Mouse (Mus musculus): ENCODE measurements around the gene Olfr975. TPM values are rescaled to one million over a fixed set of nuclear protein-coding genes. Genes with fewer than 3 reads are reported as not detected.
"Not testable (repeated sequence)": the region's sequence is repeated elsewhere in the genome, so short reads cannot be mapped to it uniquely, and the experiment has no call there.

Olfr975 gene
- total RNA-seq (2021) = not detected
- long read RNA-seq = 0 reads

DNA sequence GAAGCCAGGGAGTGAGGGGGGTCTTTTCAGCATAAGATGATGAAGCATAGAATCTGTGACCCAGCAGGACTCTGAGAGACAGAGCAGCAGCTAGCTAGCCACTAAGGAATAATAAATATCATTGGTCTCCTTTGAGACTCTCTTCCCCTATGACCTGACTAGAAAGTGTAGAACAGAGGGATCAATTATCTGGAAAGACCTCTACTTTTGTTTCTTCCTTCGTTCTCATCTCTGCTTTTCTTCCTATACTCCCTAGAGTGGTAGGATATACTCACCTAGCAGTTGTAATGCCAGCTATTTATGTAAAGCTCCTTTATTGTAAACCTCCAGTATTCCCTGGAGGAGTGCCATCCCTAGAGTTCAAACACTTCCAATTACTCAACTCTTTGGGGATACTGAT lies at the start of gene Olfr975:
Gene Olfr975 (minus strand): TSS at position 101 of the 400 bp plus-strand sequence.
- DNase-seq (ENCODE audit: low spot score in 2 of 2) = no peak

DNA sequence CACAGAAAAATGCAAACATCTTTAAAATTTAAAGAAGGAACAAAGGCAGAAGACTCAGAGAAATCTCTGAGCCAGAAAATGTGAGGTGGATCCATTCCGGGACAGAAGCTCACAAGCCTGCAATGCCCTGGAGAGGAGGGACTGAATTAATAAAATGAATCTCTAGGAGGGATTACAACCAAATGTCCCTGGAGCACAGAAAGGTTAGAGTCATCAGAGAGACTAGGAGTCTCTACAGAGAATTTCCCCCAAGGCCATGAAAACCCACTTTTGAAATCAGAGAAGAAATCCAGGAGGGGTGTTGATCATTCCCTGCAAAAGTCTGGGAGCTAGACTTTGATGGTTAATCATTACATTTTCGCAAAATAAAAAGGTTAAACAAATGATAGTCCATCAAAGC lies 40.0 kb upstream of the Olfr975 start, which contains the start of gene Olfr978:
Gene Olfr978 (plus strand): TSS at position 301 of the 400 bp plus-strand sequence.
- DNase-seq (ENCODE audit: low spot score in 2 of 2) = no peak

DNA sequence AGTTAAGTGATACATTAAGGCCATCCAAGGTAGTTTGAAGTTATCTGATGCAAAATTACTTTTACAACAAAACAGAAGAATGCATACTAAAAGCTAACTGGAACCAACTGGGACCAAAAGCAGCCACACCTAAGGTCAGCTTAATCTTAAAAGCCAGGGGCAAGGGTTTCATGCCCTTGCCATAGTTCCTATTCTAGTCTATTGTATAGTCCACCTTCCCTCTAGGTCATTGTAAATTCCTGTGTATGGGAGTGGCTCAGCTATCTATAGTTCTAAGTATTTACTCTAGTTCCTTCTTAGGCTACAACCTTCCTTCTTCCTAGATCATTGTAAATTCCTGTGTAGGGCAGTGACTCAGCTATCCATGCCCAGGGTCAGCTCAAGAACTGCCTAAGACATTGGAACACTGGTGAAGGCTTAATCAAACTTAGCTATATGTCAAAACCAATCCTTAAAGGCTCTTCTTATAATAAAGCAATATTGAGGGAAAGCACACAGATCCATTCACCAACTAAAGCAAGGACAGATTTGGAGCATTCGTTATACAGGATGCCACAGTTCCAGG lies 24.8 kb upstream of the Olfr975 start:
- DNase-seq (ENCODE audit: low spot score in 2 of 2) = not testable (repeated sequence)

DNA sequence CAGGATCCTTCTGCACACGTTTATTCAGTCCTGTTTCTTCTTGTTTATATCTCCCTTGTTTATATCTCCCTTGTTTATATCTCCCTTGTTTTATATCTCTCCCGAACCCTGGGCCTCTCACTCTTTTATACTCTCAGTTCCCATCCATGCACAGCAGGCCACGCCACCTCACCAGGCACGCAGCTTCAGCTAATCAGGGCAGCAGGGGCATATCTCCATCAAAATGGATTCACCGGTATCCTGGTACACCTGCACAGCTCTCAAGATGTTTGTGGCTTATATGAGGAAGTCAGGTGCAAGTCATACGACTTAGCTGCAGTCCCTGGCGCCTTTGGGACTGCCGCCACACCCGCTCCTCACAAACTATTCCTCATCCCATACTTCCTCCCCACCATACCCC lies 9.2 kb upstream of the Olfr975 start, which contains the start of gene Olfr976:
Gene Olfr976 (minus strand): TSS at position 101 of the 400 bp plus-strand sequence.
- DNase-seq (ENCODE audit: low spot score in 2 of 2) = not testable (repeated sequence)

DNA sequence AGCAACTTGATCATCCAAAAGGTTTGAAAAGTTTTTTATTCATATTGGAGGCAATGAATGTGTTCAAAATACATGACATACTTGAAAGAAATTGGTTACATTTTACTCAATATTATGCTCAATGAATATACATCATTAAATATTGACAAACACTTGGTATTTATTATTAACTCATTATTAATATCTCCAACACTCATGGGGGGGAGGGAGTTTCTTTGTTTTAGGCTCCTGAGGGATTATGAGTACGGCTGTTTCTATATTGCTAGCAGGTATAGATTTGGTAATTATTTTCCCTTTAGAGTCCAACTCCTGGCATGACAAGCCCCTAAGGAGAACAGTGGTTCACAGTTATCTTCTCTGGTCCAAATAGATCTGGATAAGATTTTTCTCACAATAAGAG lies 14.6 kb downstream of the Olfr975 start, which contains the start of gene Olfr974:
Gene Olfr974 (plus strand): TSS at position 301 of the 400 bp plus-strand sequence.
- no peak for DNase-seq (ENCODE audit: low spot score in 2 of 2)

DNA sequence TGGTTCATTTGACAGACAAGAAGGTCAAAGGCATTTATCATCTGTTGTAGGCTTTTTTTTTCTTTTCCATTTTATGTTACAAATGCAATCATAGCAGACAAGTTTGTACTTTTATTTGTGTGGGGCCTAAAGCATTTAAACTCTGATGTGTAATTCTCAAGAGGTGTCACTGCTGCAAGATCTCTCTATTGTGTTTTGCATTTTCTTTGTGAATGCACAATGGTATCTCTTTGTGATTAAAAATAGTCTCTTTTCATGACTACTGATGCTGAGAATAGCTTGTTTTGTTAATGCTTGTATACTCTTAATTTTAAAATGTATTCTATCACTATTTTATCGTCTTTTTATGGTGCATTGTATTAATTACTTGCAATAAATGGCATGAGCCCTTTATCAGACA lies 23.0 kb downstream of the Olfr975 start:
- DNase-seq (ENCODE audit: low spot score in 2 of 2) = not testable (repeated sequence)

DNA sequence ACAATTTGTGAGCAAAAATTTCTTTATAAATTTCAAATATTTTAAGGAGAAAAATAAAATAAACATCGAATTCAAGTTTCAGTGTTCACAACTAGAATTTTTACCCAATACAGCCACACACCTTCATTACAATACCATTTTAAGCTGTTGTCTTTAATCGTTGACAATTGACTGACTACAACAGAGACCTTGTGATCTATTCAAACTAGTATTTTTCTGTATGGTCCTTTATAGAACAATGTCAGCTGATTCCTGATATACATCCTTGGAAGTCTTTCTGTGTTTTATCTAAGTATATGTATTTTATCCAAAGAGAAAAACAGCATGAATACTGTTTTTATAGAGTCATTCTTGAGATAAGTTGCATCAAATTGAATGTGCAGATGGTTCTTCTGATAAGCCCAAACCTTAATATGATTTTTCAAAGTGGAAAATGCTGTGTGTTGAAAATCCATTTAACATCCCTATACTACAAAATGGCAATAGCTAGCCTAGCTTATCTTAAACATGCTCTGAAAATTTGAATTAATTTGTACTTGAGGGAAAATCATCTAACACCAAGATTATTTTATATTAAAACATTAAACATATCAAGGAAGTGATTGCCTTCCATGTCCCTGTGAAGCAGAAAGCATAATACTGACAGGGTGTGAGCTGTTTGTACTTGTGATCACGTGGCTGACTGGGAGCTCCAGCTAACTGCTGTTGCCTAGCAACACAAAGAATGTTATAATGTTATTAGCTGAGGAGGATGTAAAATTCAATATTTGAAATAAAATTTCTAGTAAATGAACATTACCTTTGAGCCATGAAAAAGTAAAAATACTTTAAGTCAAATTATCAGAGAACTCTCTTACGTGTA lies 23.6 kb downstream of the Olfr975 start:
- DNase-seq (ENCODE audit: low spot score in 2 of 2) = not testable (repeated sequence)

DNA sequence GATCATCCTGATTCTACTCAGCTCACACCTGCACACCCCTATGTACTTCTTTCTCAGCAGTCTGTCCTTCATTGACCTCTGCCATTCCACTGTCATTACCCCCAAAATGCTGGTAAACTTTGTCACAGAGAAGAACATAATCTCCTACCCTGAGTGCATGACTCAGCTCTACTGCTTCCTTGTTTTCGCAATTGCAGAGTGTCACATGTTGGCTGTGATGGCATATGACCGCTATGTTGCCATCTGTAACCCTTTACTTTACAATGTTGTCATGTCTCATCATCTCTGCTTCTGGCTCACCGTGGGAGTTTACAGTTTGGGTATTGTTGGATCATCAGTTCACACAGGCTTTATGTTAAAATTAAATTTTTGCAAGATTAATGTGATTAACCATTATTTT lies 41.9 kb downstream of the Olfr975 start:
- no peak for DNase-seq (ENCODE audit: low spot score in 2 of 2)

DNA sequence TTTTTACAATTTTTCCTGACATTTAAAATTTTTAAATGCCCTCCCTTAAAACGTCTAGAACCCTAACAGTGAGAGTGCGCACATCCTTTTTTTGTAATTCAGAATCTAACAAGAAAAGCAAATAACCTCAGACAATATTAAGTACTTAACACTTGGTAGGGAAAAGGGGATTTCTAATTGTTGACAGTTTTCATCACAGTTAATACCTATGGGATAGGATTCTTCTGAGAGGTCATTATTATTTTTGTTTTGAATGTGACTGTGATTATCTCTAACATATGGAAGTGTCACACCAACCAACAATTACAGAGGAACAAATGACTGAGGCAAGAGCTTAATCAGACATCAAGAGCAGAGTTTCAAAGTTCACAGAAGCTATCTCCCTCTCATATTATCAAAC lies 44.8 kb downstream of the Olfr975 start, which contains the start of gene Olfr229:
Gene Olfr229 (plus strand): TSS at position 301 of the 400 bp plus-strand sequence.
- no peak for DNase-seq (ENCODE audit: low spot score in 2 of 2)

DNA sequence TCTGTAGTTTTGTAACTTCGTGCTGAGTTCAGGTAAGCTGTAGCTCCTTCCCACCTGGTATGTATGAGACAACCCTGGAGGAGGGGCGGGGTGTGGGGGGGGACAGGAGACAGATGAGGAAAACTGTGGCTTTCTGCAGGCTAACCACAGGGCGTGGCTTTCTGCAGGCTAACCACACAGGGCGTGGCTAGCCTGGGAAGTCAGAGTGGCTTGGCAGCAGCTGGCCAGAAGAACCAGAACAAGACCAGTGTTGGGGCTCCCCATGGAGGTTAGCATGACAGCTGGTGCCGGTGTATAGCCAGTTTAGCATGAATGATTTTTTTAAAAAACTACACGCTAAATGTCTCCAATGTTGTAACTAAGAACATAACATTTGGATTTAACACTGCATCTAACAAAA lies 46.7 kb downstream of the Olfr975 start:
- no peak for DNase-seq (ENCODE audit: low spot score in 2 of 2)

Other genes starting within 250 kb of the Olfr975 start
- not detected for gene Olfr149, start 244.9 kb downstream of the Olfr975 start, total RNA-seq (2021)
- not detected for gene Olfr965, start 240.7 kb downstream of the Olfr975 start, total RNA-seq (2021)
- not detected for gene Olfr150, start 221.1 kb downstream of the Olfr975 start, total RNA-seq (2021)
- not detected for gene Olfr967, start 205.8 kb downstream of the Olfr975 start, total RNA-seq (2021)
- gene Olfr968, start 168.8 kb downstream of the Olfr975 start, total RNA-seq (2021) = not detected
- not detected for gene Olfr969, start 161.1 kb downstream of the Olfr975 start, total RNA-seq (2021)
- not detected for gene Olfr970, start 143.2 kb downstream of the Olfr975 start, total RNA-seq (2021)
- not detected for gene Olfr971, start 115.2 kb downstream of the Olfr975 start, total RNA-seq (2021)
- not detected for gene Olfr972, start 85.6 kb downstream of the Olfr975 start, total RNA-seq (2021)
- not detected for gene Olfr229, start 44.7 kb downstream of the Olfr975 start, total RNA-seq (2021)
- not detected for gene Olfr974, start 14.5 kb downstream of the Olfr975 start, total RNA-seq (2021)
- gene Olfr976, start 9.1 kb upstream of the Olfr975 start, total RNA-seq (2021) = not detected
- gene Olfr978, start 40.1 kb upstream of the Olfr975 start, total RNA-seq (2021) = not detected
- gene Olfr979, start 51.4 kb upstream of the Olfr975 start, total RNA-seq (2021) = not detected
- not detected for gene Olfr980, start 57.5 kb upstream of the Olfr975 start, total RNA-seq (2021)
- not detected for gene Olfr981, start 69.4 kb upstream of the Olfr975 start, total RNA-seq (2021)
- not detected for gene Olfr982, start 121.8 kb upstream of the Olfr975 start, total RNA-seq (2021)
- not detected for gene Olfr983, start 141.5 kb upstream of the Olfr975 start, total RNA-seq (2021)
- gene Olfr984, start 162.2 kb upstream of the Olfr975 start, total RNA-seq (2021) = under 1 TPM in 1 of 2 experiments, not detected in 1; 0.07 TPM
- gene Olfr985, start 178.1 kb upstream of the Olfr975 start, total RNA-seq (2021) = not detected
- not detected for gene Tmem225, start 196.1 kb upstream of the Olfr975 start, total RNA-seq (2021)
- gene Olfr986, start 228.9 kb upstream of the Olfr975 start, total RNA-seq (2021) = not detected
- gene Zfp202, start 240.3 kb upstream of the Olfr975 start, total RNA-seq (2021) = 1 to 10 TPM; 4.9 to 5.2 TPM

Measured in layer of hippocampus, postnatal 10 days (tissue).